Mouse (Mus musculus) limb, embryonic 15.5 days (tissue): ENCODE measurements around the gene Sergef. TPM values are rescaled to one million over a fixed set of nuclear protein-coding genes. Genes with fewer than 3 reads are reported as not detected.
A peak's percentile ranks its signal among the peaks of the same experiment; 100 is the strongest.

ENCODE experiments used
- ATAC-seq: fragments of 200-750 bp; cut with Nextera tagmentation; 2 replicates; pipeline ENCODE4 v1.8.0; 2017; ENCODE audit warnings: low read depth, moderate TSS enrichment; ENCODE audit not compliant: insufficient number of reproducible peaks, low FRiP score, low TSS enrichment
- H3K27ac ChIP-seq: fragments of 300-500 bp; sonication (generic); 2 replicates; pipeline ENCODE4 v1.5.1; 2015; ENCODE audit warnings: moderate library complexity, mild to moderate bottlenecking, inconsistent platforms
- H3K27me3 ChIP-seq: fragments of 300-500 bp; sonication (generic); 2 replicates; pipeline ENCODE4 v1.6.1; 2015; ENCODE audit warnings: inconsistent platforms
- H3K36me3 ChIP-seq: fragments of 300-500 bp; sonication (generic); 2 replicates; pipeline ENCODE4 v1.6.1; 2015; ENCODE audit warnings: inconsistent platforms
- H3K4me1 ChIP-seq: fragments of 300-500 bp; sonication (generic); 2 replicates; pipeline ENCODE4 v1.6.1; 2015; ENCODE audit warnings: inconsistent platforms
- H3K4me2 ChIP-seq: fragments of 300-500 bp; sonication (generic); 2 replicates; pipeline ENCODE4 v1.6.1; 2015; ENCODE audit warnings: mild to moderate bottlenecking, inconsistent platforms
- H3K4me3 ChIP-seq: fragments of 300-500 bp; sonication (generic); 2 replicates; pipeline ENCODE4 v1.5.1; 2015; ENCODE audit warnings: mild to moderate bottlenecking, inconsistent platforms
- H3K9ac ChIP-seq: fragments of 300-500 bp; sonication (generic); 2 replicates; pipeline ENCODE4 v1.6.1; 2015; ENCODE audit warnings: inconsistent platforms
- H3K9me3 ChIP-seq: fragments of 300-500 bp; sonication (generic); 2 replicates; pipeline ENCODE4 v1.6.1; 2016; ENCODE audit warnings: inconsistent platforms
- WGBS: fragments of 180-500 bp; shearing (Covaris S2); methylation state at CpG from one replicate; pipeline ENCODE4 v1.1.7; 2015; 5-methylcytosine and 5-hydroxymethylcytosine counted together
- polyA plus RNA-seq: library from polyadenylated mRNA; unstranded; fragments of >200 nt; fragmentation: Nextera tagmentation; extraction: Ambion mirVana; gene quantifications from 2 replicates; pipeline ENCODE4 v1.2.1, GENCODE M21; 2015

Sergef gene
- polyA plus RNA-seq, 1 experiment from 2014 or later: 16.5 TPM

GRCm38 (mm10) chr7:46614263-46614662, 25.3 kb downstream of the Sergef start:
- Histone ChIP-seq H3K4me1 (peaks cover 16% of the 10 kb centered on the region), H3K4me3 (no peak overlapping the region), H3K27ac (no peak overlapping the region), H3K36me3 (no peaks in the 10 kb centered on the region), H3K9me3 (no peaks in the 10 kb centered on the region), H3K4me2 (no peak overlapping the region), H3K27me3 (no peaks in the 10 kb centered on the region), H3K9ac (no peak overlapping the region)
- ATAC-seq: no peak
- WGBS: 90% methylated on average over 12 of the region's 12 CpGs

- Histone ChIP-seq H3K4me3 (no peak overlapping the region), H3K4me1 (peaks cover 16% of the 10 kb centered on the region), H3K36me3 (no peaks in the 10 kb centered on the region), H3K27ac (no peak overlapping the region), H3K27me3 (no peaks in the 10 kb centered on the region), H3K4me2 (no peak overlapping the region), H3K9ac (no peak overlapping the region), H3K9me3 (no peaks in the 10 kb centered on the region)
- 55% methylated on average over 10 of the region's 10 CpGs for WGBS
- no peak for ATAC-seq
Measured at GRCm38 (mm10) chr7:46613091-46613490, 26.5 kb downstream of the Sergef start.

GRCm38 (mm10) chr7:46612421-46612937, 27.1 kb downstream of the Sergef start:
- no peaks in the 10 kb centered on the region for H3K9me3 ChIP-seq
- no peak overlapping the region for H3K4me2 ChIP-seq
- no peaks in the 10 kb centered on the region for H3K27me3 ChIP-seq
- WGBS: 69% methylated on average over 6 of the region's 6 CpGs
- no peak overlapping the region for H3K4me3 ChIP-seq
- H3K4me1 ChIP-seq: peaks cover 17% of the 10 kb centered on the region
- no peak overlapping the region for H3K9ac ChIP-seq
- H3K36me3 ChIP-seq: no peaks in the 10 kb centered on the region
- ATAC-seq: no peak
- H3K27ac ChIP-seq: no peak overlapping the region

- no peak for ATAC-seq
- Histone ChIP-seq H3K4me3 (no peak overlapping the region), H3K9me3 (no peaks in the 10 kb centered on the region), H3K4me2 (no peak overlapping the region), H3K4me1 (peaks cover 19% of the 10 kb centered on the region), H3K27ac (no peak overlapping the region), H3K27me3 (no peaks in the 10 kb centered on the region), H3K36me3 (no peaks in the 10 kb centered on the region), H3K9ac (no peak overlapping the region)
- 62% methylated on average over 9 of the region's 9 CpGs for WGBS
Measured at GRCm38 (mm10) chr7:46611970-46612369, 27.6 kb downstream of the Sergef start.

DNA sequence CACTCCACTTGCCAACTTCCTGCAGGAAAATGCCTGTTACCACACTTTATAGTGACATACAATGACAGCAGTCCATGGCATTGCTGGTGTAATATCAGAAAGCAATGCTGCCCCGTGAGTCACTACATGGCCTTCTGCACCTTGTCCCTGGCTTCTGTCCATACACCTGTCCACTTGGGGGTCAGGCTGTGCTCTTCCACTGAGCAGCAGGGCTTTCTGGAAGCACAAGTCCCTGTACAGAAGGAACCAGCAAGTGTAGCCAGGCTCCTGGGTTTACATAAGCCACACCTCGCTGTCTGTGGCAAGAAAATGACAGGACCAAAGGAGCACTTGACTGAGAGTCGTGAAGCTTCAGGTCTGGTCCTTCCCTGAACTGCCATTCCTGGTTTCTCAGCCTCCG, 30.3 kb downstream of the Sergef start:
- Histone ChIP-seq H3K4me1 (peaks cover 16% of the 10 kb centered on the region), H3K36me3 (no peaks in the 10 kb centered on the region), H3K9me3 (no peaks in the 10 kb centered on the region), H3K4me3 (no peak overlapping the region), H3K27ac (no peak overlapping the region), H3K27me3 (no peaks in the 10 kb centered on the region), H3K4me2 (no peak overlapping the region), H3K9ac (no peak overlapping the region)
- WGBS: 90% methylated on average over 4 of the region's 4 CpGs
- no peak for ATAC-seq

DNA sequence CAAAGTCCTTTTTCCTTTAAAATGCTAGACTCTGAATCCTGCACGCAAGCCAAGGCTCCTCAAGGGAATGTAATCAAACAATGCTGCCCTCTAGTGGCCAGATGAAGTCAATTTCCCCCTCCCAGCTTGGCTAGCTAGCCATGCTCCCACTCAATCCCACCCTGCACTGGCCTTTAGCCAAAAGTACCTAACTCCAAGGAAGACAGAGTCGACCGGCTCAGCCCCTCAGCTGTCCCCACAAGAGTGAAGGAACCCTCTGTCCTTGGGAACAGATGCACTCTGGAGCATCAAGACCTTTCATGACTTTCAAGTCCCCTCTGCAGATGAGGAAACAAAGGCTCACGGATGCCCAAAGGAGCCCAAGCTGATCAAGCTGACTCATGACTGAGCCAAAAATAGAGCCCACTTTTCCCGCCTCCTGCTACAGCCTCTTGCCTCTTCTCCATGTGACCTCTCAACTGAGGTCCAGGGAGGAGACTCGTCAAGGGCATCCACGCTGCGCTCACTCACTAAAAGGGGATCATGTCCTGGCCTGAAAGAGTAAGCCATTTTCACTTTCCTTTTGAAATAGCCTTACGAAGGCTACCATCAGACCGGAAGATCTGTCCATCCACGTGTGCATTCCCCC, 32.1 kb downstream of the Sergef start:
- Histone ChIP-seq H3K9ac (no peak overlapping the region), H3K4me1 (peaks cover 14% of the 10 kb centered on the region), H3K27ac (no peak overlapping the region), H3K36me3 (no peaks in the 10 kb centered on the region), H3K27me3 (no peaks in the 10 kb centered on the region), H3K4me2 (no peak overlapping the region), H3K4me3 (no peak overlapping the region), H3K9me3 (no peaks in the 10 kb centered on the region)
- ATAC-seq: no peak
- 51% methylated on average over 11 of the region's 11 CpGs for WGBS

DNA sequence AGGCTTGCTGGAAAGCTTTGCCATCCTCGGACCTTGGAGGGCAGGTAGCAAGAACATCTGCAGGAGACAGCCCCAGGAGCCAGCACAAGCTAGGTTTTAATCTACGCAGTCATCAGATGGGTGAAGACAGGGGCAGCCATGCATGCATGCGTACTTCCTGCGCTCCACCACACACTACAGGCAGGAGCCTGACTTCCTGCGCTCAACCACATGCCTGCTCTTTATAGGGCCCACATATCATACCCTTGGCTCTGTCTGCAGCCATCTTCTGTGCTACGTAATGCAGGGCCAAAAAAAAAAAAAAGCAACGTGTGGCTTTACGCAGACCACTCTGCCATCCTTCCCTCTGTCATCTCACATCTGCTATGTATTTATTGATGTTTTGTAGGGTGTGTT, 32.6 kb downstream of the Sergef start:
- H3K36me3 ChIP-seq: no peaks in the 10 kb centered on the region
- no peak overlapping the region for H3K4me2 ChIP-seq
- no peaks in the 10 kb centered on the region for H3K9me3 ChIP-seq
- WGBS: 56% methylated on average over 8 of the region's 8 CpGs
- H3K4me3 ChIP-seq: no peak overlapping the region
- H3K9ac ChIP-seq: no peak overlapping the region
- H3K27me3 ChIP-seq: no peaks in the 10 kb centered on the region
- peaks cover 11% of the 10 kb centered on the region for H3K4me1 ChIP-seq
- no peak overlapping the region for H3K27ac ChIP-seq
- ATAC-seq: no peak

- 82% methylated on average over 7 of the region's 7 CpGs for WGBS
- Histone ChIP-seq H3K4me1 (peaks cover 7% of the 10 kb centered on the region; the same call in 1 of the 2 replicates), H3K9me3 (no peaks in the 10 kb centered on the region), H3K36me3 (no peaks in the 10 kb centered on the region), H3K9ac (no peak overlapping the region), H3K27me3 (no peaks in the 10 kb centered on the region), H3K4me2 (no peak overlapping the region), H3K4me3 (no peak overlapping the region), H3K27ac (no peak overlapping the region)
- ATAC-seq: 0 out of 2 replicates have a peak, but pooled peaks have one; percentile 1
Measured at GRCm38 (mm10) chr7:46606391-46607030, 33.1 kb downstream of the Sergef start.

GRCm38 (mm10) chr7:46603051-46603450, 36.6 kb downstream of the Sergef start:
- Histone ChIP-seq H3K27ac (no peak overlapping the region), H3K9me3 (no peaks in the 10 kb centered on the region), H3K9ac (no peak overlapping the region), H3K4me1 (peaks cover 6% of the 10 kb centered on the region; the same call in 1 of the 2 replicates), H3K27me3 (no peaks in the 10 kb centered on the region), H3K36me3 (no peaks in the 10 kb centered on the region), H3K4me3 (no peak overlapping the region), H3K4me2 (no peak overlapping the region)
- ATAC-seq: no peak
- WGBS: 81% methylated on average over 7 of the region's 7 CpGs

GRCm38 (mm10) chr7:46602079-46602478, 37.5 kb downstream of the Sergef start:
- Histone ChIP-seq H3K27me3 (no peaks in the 10 kb centered on the region), H3K4me3 (no peak overlapping the region), H3K9me3 (no peaks in the 10 kb centered on the region), H3K27ac (no peak overlapping the region), H3K36me3 (no peaks in the 10 kb centered on the region), H3K4me2 (no peak overlapping the region), H3K9ac (no peak overlapping the region), H3K4me1 (0 out of 2 replicates have a peak, but pooled peaks cover 3% of the 10 kb centered on the region)
- 0 out of 2 replicates have a peak, but pooled peaks have one; percentile 38 for ATAC-seq
- 46% methylated on average over 4 of the region's 4 CpGs for WGBS

- Histone ChIP-seq H3K9ac (no peak overlapping the region), H3K9me3 (no peaks in the 10 kb centered on the region), H3K4me2 (no peak overlapping the region), H3K27me3 (no peaks in the 10 kb centered on the region), H3K36me3 (no peaks in the 10 kb centered on the region), H3K27ac (no peak overlapping the region), H3K4me1 (0 out of 2 replicates have a peak, but pooled peaks cover 3% of the 10 kb centered on the region), H3K4me3 (no peak overlapping the region)
- ATAC-seq: no peak
- WGBS: 52% methylated on average over 5 of the region's 5 CpGs
Measured at GRCm38 (mm10) chr7:46601097-46601496, 38.5 kb downstream of the Sergef start.

DNA sequence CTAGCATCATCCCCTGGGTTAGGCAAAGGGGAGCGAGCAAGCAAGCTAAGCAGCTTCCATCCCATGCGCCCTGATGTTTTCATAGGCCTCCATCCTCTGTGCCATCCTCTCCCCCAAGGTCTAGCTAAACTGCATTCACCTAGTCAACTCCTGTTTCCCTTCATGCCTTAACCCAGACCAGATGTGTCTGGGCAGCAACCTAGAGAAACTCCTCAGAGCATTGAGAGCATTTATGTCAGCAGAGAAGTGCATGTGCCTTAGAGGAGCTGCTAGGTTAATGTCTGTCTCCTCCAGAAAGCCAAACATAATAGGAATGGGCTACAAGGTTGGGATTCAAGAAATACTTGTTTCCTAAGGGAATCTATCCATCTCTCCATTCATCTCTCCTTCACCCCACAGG, 42.6 kb downstream of the Sergef start:
- Histone ChIP-seq H3K4me1 (0 out of 2 replicates have a peak, but pooled peaks cover 1% of the 10 kb centered on the region), H3K27ac (no peak overlapping the region), H3K4me3 (no peak overlapping the region), H3K4me2 (no peak overlapping the region), H3K9ac (no peak overlapping the region), H3K9me3 (no peaks in the 10 kb centered on the region), H3K36me3 (no peaks in the 10 kb centered on the region), H3K27me3 (no peaks in the 10 kb centered on the region)
- ATAC-seq: no peak
- whole genome bisulfite sequencing: 92% methylated on average over 2 of the region's 2 CpGs
